Mouse (Mus musculus): Measurements from ENCODE around the gene Arg1.

Gene Arg1

GRCm38 (mm10) chr10:24912576-24912975 is 14.7 kb downstream of the Arg1 start:
- DNase-seq (ENCODE audit: low read depth, low spot score) = no peak

GRCm38 (mm10) chr10:24911199-24911598 is 16.1 kb downstream of the Arg1 start:
- no peak for DNase-seq (ENCODE audit: low read depth, low spot score)

- no peak for DNase-seq (ENCODE audit: low read depth, low spot score)
Observed at GRCm38 (mm10) chr10:24905627-24906026, 21.7 kb downstream of the Arg1 start.

GRCm38 (mm10) chr10:24895927-24896326 is 31.4 kb downstream of the Arg1 start:
- DNase-seq (ENCODE audit: low read depth, low spot score) = no peak

GRCm38 (mm10) chr10:24888343-24888742 is 38.9 kb downstream of the Arg1 start:
- no peak for DNase-seq (ENCODE audit: low read depth, low spot score)

GRCm38 (mm10) chr10:24886008-24886407 is 41.3 kb downstream of the Arg1 start:
- DNase-seq (ENCODE audit: low read depth, low spot score) = no peak

- no peak for DNase-seq (ENCODE audit: low read depth, low spot score)
Observed at GRCm38 (mm10) chr10:24873624-24874023, 53.7 kb downstream of the Arg1 start.

- DNase-seq (ENCODE audit: low read depth, low spot score) = peak; percentile 96
Observed at GRCm38 (mm10) chr10:24869760-24870290, 57.5 kb downstream of the Arg1 start, which contains the start of gene Med23. TSS of gene Med23 (plus strand) at chr10:24869986.
